Mouse (Mus musculus) hindbrain, embryonic 12.5 days (tissue): Measurements from ENCODE around the gene Tmem210. TPM values are rescaled to one million over a fixed set of nuclear protein-coding genes. Genes with fewer than 3 reads are reported as not detected.

Experiments
- ATAC-seq: fragments of 200-750 bp; cut with Nextera tagmentation; 2 replicates; pipeline ENCODE4 v1.8.0; 2017; ENCODE audit warnings: moderate TSS enrichment; ENCODE audit not compliant: low FRiP score
- H3K27ac ChIP-seq: fragments of 300-500 bp; sonication (generic); 2 replicates; pipeline ENCODE4 v1.5.1; 2016; ENCODE audit warnings: mild to moderate bottlenecking
- H3K27me3 ChIP-seq: fragments of 300-500 bp; sonication (generic); 2 replicates; pipeline ENCODE4 v1.6.1; 2016; ENCODE audit warnings: mild to moderate bottlenecking
- H3K36me3 ChIP-seq: fragments of 300-500 bp; sonication (generic); 2 replicates; pipeline ENCODE4 v1.6.1; 2016; ENCODE audit warnings: mild to moderate bottlenecking
- H3K4me1 ChIP-seq: fragments of 300-500 bp; sonication (generic); 2 replicates; pipeline ENCODE4 v1.6.1; 2016
- H3K4me2 ChIP-seq: fragments of 300-500 bp; sonication (generic); replicated peaks from 2 replicates; pipeline ENCODE4 v1.6.1; 2016; ENCODE audit warnings: mild to moderate bottlenecking
- H3K4me3 ChIP-seq: fragments of 300-500 bp; sonication (generic); 2 replicates; pipeline ENCODE4 v1.5.1; 2016; ENCODE audit warnings: mild to moderate bottlenecking
- H3K9ac ChIP-seq: fragments of 300-500 bp; sonication (generic); 2 replicates; pipeline ENCODE4 v1.6.1; 2016; ENCODE audit warnings: mild to moderate bottlenecking, moderate library complexity
- H3K9me3 ChIP-seq: fragments of 300-500 bp; sonication (generic); replicated peaks from 2 replicates; pipeline ENCODE4 v1.6.1; 2016; ENCODE audit warnings: mild to moderate bottlenecking
- WGBS: fragments of 180-500 bp; shearing (Covaris S2); methylation state at CpG from one replicate; pipeline ENCODE4 v1.1.7; 2016; 5-methylcytosine and 5-hydroxymethylcytosine counted together
- polyA plus RNA-seq: library from polyadenylated mRNA; unstranded; fragments of >200 nt; fragmentation: Nextera tagmentation; extraction: Ambion mirVana; gene quantifications from 2 replicates; pipeline ENCODE4 v1.2.1, GENCODE M21; 2016

The Tmem210 gene
- polyA plus RNA-seq, 1 experiment from 2014 or later, result not detected

GRCm38 (mm10) chr2:25267241-25267640, 20.7 kb upstream of the Tmem210 start:
- Histone ChIP-seq H3K4me2 (peak overlapping the region; percentile 99), H3K36me3 (peaks cover 19% of the 10 kb centered on the region), H3K27ac (no peak overlapping the region; the same call in 1 of the 2 replicates), H3K9ac (no peak overlapping the region), H3K27me3 (peaks cover 23% of the 10 kb centered on the region), H3K9me3 (no peaks in the 10 kb centered on the region), H3K4me3 (no peak overlapping the region; the same call in 1 of the 2 replicates), H3K4me1 (peaks cover 62% of the 10 kb centered on the region)
- ATAC-seq, result no peak

- peaks cover 62% of the 10 kb centered on the region for H3K4me1 ChIP-seq
- no peak for ATAC-seq
- WGBS, result 73% methylated on average over 4 of the region's 4 CpGs
- H3K9ac ChIP-seq, result no peak overlapping the region
- no peak overlapping the region for H3K4me3 ChIP-seq
- no peaks in the 10 kb centered on the region for H3K9me3 ChIP-seq
- no peak overlapping the region for H3K27ac ChIP-seq
- peaks cover 23% of the 10 kb centered on the region for H3K27me3 ChIP-seq
- H3K36me3 ChIP-seq, result peaks cover 19% of the 10 kb centered on the region
- 0 out of 2 replicates have a peak overlapping the region, but pooled peaks have one; percentile 11 for H3K4me2 ChIP-seq
These were observed 20.1 kb upstream of the Tmem210 start for GRCm38 (mm10) chr2:25267746-25268309.

- Histone ChIP-seq H3K27me3 (no peaks in the 10 kb centered on the region), H3K4me3 (peak within 1 kb of the TSS; percentile 90), H3K9me3 (no peaks in the 10 kb centered on the region), H3K27ac (peak within 1 kb of the TSS; percentile 80), H3K9ac (peak within 1 kb of the TSS; percentile 93), H3K36me3 (peaks cover 49% of the 10 kb centered on the region), H3K4me2 (peak within 1 kb of the TSS; percentile 86), H3K4me1 (peaks cover 37% of the 10 kb centered on the region)
- WGBS, result under 1% methylated on average over 55 of the region's 55 CpGs
- peak; percentile 95 for ATAC-seq
These were observed 16.0 kb upstream of the Tmem210 start, which contains the start of the genes Ssna1 and Anapc2 for GRCm38 (mm10) chr2:25271827-25272511. TSS of gene Ssna1 (minus strand) at chr2:25272438. TSS of gene Anapc2 (plus strand) at chr2:25272478.

- ATAC-seq, result peak; percentile 72
- Histone ChIP-seq H3K9me3 (no peaks in the 10 kb centered on the region), H3K9ac (peak overlapping the region; percentile 93), H3K4me1 (peaks cover 32% of the 10 kb centered on the region), H3K27ac (no peak overlapping the region), H3K27me3 (no peaks in the 10 kb centered on the region), H3K36me3 (peaks cover 54% of the 10 kb centered on the region), H3K4me3 (peak overlapping the region; percentile 90), H3K4me2 (peak overlapping the region; percentile 86)
- 2% methylated on average over 29 of the region's 29 CpGs for WGBS
These were observed 15.4 kb upstream of the Tmem210 start for GRCm38 (mm10) chr2:25272515-25272914.

- WGBS, result 34% methylated on average over 16 of the region's 16 CpGs
- H3K27me3 ChIP-seq, result no peaks in the 10 kb centered on the region
- H3K4me1 ChIP-seq, result peaks cover 27% of the 10 kb centered on the region
- no peak overlapping the region for H3K27ac ChIP-seq
- H3K9ac ChIP-seq, result peak overlapping the region; percentile 93
- H3K9me3 ChIP-seq, result no peaks in the 10 kb centered on the region
- H3K4me2 ChIP-seq, result peak overlapping the region; percentile 86
- H3K36me3 ChIP-seq, result peaks cover 59% of the 10 kb centered on the region
- H3K4me3 ChIP-seq, result peak overlapping the region; percentile 90
- ATAC-seq, result no peak; the same call in 1 of the 2 replicates
These were observed 14.9 kb upstream of the Tmem210 start for GRCm38 (mm10) chr2:25273010-25273409.

- no peaks in the 10 kb centered on the region for H3K27me3 ChIP-seq
- WGBS, result 60% methylated on average over 13 of the region's 13 CpGs
- H3K4me3 ChIP-seq, result no peak overlapping the region
- H3K9me3 ChIP-seq, result no peaks in the 10 kb centered on the region
- H3K27ac ChIP-seq, result no peak overlapping the region
- H3K9ac ChIP-seq, result no peak overlapping the region
- ATAC-seq, result no peak
- H3K36me3 ChIP-seq, result peaks cover 92% of the 10 kb centered on the region
- 0 out of 2 replicates have a peak, but pooled peaks cover 3% of the 10 kb centered on the region for H3K4me1 ChIP-seq
- H3K4me2 ChIP-seq, result no peak overlapping the region
These were observed 8.7 kb upstream of the Tmem210 start for GRCm38 (mm10) chr2:25278928-25279882.

GRCm38 (mm10) chr2:25285551-25285950, 2.4 kb upstream of the Tmem210 start:
- no peak for ATAC-seq
- H3K27ac ChIP-seq, result no peak overlapping the region
- 91% methylated on average over 2 of the region's 2 CpGs for WGBS
- no peak overlapping the region for H3K4me3 ChIP-seq
- H3K27me3 ChIP-seq, result peaks cover 37% of the 10 kb centered on the region
- peaks cover 5% of the 10 kb centered on the region for H3K4me1 ChIP-seq
- H3K36me3 ChIP-seq, result peaks cover 54% of the 10 kb centered on the region
- H3K9me3 ChIP-seq, result no peaks in the 10 kb centered on the region
- no peak overlapping the region for H3K9ac ChIP-seq
- no peak overlapping the region for H3K4me2 ChIP-seq

GRCm38 (mm10) chr2:25286314-25286713, 1.6 kb upstream of the Tmem210 start:
- Histone ChIP-seq H3K9ac (no peak overlapping the region), H3K4me2 (no peak overlapping the region), H3K36me3 (peaks cover 47% of the 10 kb centered on the region), H3K27me3 (peaks cover 44% of the 10 kb centered on the region), H3K4me3 (no peak overlapping the region), H3K4me1 (peaks cover 5% of the 10 kb centered on the region), H3K9me3 (no peaks in the 10 kb centered on the region), H3K27ac (no peak overlapping the region)
- ATAC-seq, result no peak
- WGBS, result 75% methylated on average over 1 of the region's 1 CpGs

- no peak overlapping the region for H3K4me2 ChIP-seq
- H3K4me3 ChIP-seq, result no peak overlapping the region
- ATAC-seq, result no peak
- H3K9ac ChIP-seq, result no peak overlapping the region
- H3K4me1 ChIP-seq, result peaks cover 9% of the 10 kb centered on the region
- no peaks in the 10 kb centered on the region for H3K9me3 ChIP-seq
- H3K36me3 ChIP-seq, result peaks cover 42% of the 10 kb centered on the region
- H3K27me3 ChIP-seq, result peaks cover 51% of the 10 kb centered on the region
- H3K27ac ChIP-seq, result no peak overlapping the region
- WGBS, result 55% methylated on average over 7 of the region's 7 CpGs
These were observed 908 bp upstream of the Tmem210 start for GRCm38 (mm10) chr2:25286837-25287636.

GRCm38 (mm10) chr2:25288734-25289345, 895 bp downstream of the Tmem210 start:
- Histone ChIP-seq H3K27ac (no peak overlapping the region), H3K4me3 (no peak overlapping the region), H3K9me3 (no peaks in the 10 kb centered on the region), H3K4me2 (no peak overlapping the region), H3K27me3 (peaks cover 69% of the 10 kb centered on the region), H3K4me1 (peaks cover 16% of the 10 kb centered on the region), H3K36me3 (peaks cover 26% of the 10 kb centered on the region), H3K9ac (no peak overlapping the region)
- ATAC-seq, result no peak
- WGBS, result 81% methylated on average over 7 of the region's 7 CpGs

- Histone ChIP-seq H3K27me3 (peaks cover 78% of the 10 kb centered on the region), H3K4me2 (peak within 1 kb of the TSS; percentile 40), H3K4me3 (peak within 1 kb of the TSS; percentile 17), H3K9ac (peak within 1 kb of the TSS; percentile 8; the same call in 1 of the 2 replicates), H3K9me3 (no peaks in the 10 kb centered on the region), H3K4me1 (peaks cover 16% of the 10 kb centered on the region), H3K36me3 (peaks cover 18% of the 10 kb centered on the region), H3K27ac (no peak within 1 kb of the TSS)
- 9% methylated on average over 11 of the region's 11 CpGs for WGBS
- ATAC-seq, result no peak
These were observed 1.7 kb downstream of the Tmem210 start, which contains the start of gene Lrrc26 for GRCm38 (mm10) chr2:25289651-25290050. TSS of gene Lrrc26 (plus strand) at chr2:25289915.
